Mouse (Mus musculus): Measurements from ENCODE around the gene Pou2f1.

Gene Pou2f1

GRCm38 (mm10) chr1:165969001-165969690, 33.3 kb downstream of the Pou2f1 start:
- in situ Hi-C loops (cut with MboI; ENCODE audit: unreplicated experiment in 2 of 2): loop anchor here in 1 of 2 experiments (5.0 kb wide), 3 partner anchors 117 to 187 kb away; no protein-coding TSS in a partner anchor

GRCm38 (mm10) chr1:165967027-165967654, 35.3 kb downstream of the Pou2f1 start:
- in situ Hi-C loops (cut with MboI; ENCODE audit: unreplicated experiment in 2 of 2): loop anchor here in 1 of 2 experiments (5.0 kb wide), 3 partner anchors 115 to 185 kb away; no protein-coding TSS in a partner anchor

DNA sequence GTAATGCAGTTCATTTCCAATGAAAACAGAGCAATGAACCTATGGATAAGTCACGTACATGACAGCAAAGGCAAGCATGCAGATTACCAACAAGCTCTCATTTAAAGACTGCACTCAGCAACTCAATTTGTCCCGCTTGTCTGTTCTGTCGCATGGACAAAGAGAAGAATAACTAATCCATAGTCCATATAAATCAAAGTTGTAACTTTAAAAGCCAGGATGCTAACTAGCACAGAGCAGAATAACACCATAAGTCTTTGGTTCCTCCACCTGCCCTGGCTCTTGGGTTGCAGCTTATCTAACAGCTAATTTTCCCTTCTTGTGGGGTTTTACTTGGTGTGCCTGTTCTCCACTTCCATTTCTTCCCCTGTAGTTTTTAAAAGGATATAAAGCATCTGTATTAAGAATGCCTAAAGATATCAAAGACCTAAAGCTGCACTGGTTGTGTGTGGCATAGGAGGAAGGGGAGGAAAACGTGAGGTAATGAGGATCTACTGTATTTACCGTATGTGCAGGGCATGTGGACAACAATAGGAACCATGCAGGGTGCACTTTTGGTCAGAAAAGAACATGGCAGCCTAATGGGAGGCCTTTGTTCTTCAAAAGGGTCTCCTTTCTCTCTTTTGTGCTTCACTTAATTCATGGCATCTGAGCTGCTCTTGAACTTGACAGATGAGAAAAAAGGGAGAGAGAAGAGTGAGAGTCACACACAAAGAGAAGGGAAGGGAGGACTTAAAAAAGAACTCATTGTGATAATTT, 36.1 kb downstream of the Pou2f1 start:
- in situ Hi-C loops (cut with MboI; ENCODE audit: unreplicated experiment in 2 of 2): loop anchor here in 1 of 2 experiments (5.0 kb wide), 3 partner anchors 114 to 186 kb away; no protein-coding TSS in a partner anchor

DNA sequence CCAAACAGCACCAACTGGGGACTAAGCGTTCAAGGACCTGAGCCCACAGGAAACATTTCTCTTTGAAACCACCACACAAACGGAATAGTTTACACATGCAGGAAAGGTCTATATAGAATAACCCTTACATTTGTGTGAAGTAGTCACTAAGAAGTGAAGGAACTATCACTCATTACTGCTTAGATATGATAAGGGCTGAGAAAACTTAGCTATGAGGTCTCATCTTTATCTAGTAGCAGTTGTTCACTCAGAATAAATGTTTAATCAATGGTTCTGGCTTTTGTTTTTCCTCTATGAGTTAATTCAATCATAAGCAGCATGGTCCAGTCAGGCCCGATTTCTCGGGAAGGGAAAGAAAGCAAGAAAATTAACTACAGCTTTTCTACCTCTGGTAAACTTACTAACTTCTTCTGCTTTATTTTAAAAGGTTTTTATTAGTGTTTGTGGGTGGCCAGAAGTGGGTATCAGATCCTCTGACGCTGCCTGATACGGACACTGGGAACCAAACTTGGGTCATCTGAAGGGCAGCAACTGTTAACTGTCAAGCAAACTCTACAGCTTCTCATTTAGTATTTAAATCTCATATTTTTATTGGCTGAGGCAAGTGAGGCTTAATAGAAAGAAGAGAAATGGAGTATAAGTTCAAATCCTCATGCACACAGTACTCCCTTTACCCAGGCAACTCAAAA, 40.7 kb downstream of the Pou2f1 start:
- in situ Hi-C loops (cut with MboI; ENCODE audit: unreplicated experiment in 2 of 2): loop anchor here in 1 of 2 experiments (5.0 kb wide), 1 partner anchor 195 kb away; no protein-coding TSS in a partner anchor

DNA sequence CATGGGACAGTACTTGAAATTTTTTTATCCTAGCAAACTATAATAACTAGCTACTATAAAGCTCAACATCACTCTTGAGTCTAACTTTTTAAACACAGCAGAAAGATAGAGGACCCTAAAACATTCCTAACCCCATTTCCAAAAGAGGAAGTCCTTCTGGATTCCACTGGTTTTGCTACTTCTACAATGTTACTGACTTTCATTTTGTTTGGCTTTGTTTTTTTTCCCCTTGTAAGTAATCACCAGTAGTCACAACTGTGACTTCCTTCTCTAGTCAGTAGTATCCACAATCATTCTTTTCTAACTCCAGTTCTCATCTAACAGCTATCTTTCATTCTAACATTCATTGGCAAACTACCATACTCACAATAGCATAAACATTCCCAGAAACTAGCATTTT, 44.3 kb downstream of the Pou2f1 start:
- in situ Hi-C loops (cut with MboI; ENCODE audit: unreplicated experiment in 2 of 2): loop anchor here in 1 of 2 experiments (5.0 kb wide), 1 partner anchor 181 kb away; no protein-coding TSS in a partner anchor

DNA sequence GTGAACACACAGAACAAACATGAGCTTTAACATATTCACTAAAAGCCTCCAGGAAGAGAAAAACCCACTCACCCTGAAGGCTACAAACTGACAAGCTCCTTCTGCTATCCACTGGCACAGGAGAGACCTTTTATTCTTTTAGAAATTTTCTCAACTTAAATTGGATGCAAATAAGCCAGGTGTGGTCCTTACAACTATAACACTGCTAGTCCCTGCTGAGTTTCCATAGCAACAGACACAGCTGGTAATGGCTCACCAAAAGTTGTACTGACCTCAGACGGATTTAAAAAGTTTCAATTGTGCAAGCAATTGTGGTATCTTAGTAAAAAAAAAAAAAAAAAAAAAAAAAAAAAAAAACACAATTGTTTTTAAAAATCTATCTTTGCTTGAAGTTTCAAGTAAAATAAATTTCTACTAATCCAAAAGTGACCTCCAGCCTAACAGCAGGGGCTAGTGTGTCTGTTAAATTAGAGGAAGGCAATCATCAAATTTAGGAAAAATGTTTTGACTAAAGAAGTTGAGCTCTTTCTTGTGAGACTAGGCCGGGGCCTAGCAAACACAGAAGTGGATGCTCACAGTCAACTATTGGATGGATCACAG, 54.2 kb downstream of the Pou2f1 start:
- in situ Hi-C loops (cut with MboI; ENCODE audit: unreplicated experiment in 2 of 2): no loop called here

DNA sequence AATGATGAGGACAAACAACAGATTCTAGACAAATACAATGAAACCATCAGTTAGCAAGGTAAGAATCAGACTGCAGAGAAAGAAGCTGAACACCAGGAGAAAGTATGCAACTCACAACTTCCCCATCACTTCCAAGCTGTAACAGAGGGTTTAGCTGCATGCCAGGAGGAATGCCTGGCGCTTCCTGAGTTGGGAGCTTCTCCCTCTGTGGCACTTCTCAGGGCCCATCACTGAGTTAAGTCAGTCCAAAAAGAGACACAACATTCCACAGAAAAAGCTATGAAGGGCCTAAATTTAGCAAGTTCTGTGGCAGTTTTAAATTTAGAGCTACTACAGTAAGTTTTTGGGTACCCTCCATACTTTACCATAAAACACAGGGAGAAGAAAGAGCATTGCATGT, 59.2 kb downstream of the Pou2f1 start:
- in situ Hi-C loops (cut with MboI; ENCODE audit: unreplicated experiment in 2 of 2): no loop called here

- in situ Hi-C loops (cut with MboI; ENCODE audit: unreplicated experiment in 2 of 2): loop anchor here in 1 of 2 experiments (5.0 kb wide), 1 partner anchor 52 kb away; no protein-coding TSS in a partner anchor
Measured at GRCm38 (mm10) chr1:165935466-165935818, 67.0 kb downstream of the Pou2f1 start.

DNA sequence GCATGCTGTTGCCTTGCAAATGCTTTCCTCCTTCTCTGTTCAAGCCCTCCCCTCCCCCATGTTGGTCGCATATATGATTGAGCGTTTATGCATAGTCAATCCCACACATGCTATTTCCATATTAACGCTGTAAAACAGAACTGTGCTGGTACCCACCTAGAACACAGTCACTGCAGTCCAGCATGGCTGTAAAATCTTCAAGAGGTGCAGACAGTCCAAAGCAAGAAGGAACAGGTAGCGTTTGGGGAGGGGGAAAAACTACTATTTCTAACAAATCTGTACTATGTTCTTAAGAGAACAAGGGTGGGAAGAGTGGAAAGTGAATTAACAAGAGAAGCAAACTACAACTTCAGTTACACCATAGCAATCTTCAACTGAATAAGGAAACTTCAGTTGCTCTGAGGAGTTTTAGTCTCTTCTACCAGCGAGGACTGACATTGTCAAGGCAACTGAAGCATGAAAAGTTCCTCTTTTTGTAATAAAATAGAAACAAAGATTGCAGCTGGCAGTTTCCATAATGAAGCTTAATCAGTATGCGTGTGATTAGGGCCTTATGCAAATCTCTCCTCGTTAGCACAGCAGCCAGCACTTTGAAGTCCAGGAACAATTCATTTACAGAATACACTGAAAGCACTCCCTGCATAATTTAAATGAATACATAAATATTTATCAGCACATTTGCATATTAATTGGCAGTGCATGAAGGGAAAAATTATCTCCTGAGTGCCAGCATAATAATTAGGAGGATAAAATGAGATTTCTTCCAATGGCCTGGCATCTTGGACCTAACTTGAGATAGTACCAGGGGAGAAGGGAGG, 67.6 kb downstream of the Pou2f1 start:
- in situ Hi-C loops (cut with MboI; ENCODE audit: unreplicated experiment in 2 of 2): loop anchor here in 1 of 2 experiments (5.0 kb wide), 1 partner anchor 52 kb away; no protein-coding TSS in a partner anchor

DNA sequence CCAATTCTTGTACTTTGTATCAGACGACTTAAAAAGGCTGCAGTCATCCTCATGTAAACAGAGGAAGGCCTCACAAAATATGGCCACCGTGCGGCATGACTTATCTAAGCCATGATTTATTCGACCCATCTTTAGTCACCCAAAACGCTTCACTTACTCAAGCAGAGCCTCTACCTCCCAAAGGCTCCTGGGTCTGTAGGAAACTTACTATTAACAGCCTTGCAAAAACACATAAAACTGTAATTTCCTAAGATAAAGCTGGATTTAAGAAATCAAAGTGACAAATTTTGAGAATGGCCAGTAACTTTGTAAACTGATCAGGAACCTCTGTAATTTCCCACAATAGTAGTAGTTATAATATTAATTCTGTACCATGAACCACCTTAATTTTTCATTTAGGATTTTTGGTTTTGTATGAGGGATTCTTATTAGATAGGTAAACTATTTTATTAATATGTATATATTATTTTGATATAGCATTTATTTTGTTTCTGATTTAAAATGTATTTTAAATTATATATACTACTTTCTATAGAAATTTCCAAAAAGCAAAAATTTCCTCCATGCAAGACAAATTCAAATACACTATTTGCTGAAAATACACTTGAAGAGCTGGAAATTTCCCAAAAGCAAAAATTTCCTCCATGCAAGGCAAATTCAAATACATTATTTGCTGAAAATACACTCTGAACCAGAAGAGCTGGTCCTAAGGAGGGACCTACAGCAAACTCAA, 68.4 kb downstream of the Pou2f1 start:
- in situ Hi-C loops (cut with MboI; ENCODE audit: unreplicated experiment in 2 of 2): no loop called here

GRCm38 (mm10) chr1:165932842-165933241, 69.6 kb downstream of the Pou2f1 start:
- in situ Hi-C loops (cut with MboI; ENCODE audit: unreplicated experiment in 2 of 2): no loop called here

GRCm38 (mm10) chr1:165930510-165930909, 72.0 kb downstream of the Pou2f1 start:
- in situ Hi-C loops (cut with MboI; ENCODE audit: unreplicated experiment in 2 of 2): no loop called here

DNA sequence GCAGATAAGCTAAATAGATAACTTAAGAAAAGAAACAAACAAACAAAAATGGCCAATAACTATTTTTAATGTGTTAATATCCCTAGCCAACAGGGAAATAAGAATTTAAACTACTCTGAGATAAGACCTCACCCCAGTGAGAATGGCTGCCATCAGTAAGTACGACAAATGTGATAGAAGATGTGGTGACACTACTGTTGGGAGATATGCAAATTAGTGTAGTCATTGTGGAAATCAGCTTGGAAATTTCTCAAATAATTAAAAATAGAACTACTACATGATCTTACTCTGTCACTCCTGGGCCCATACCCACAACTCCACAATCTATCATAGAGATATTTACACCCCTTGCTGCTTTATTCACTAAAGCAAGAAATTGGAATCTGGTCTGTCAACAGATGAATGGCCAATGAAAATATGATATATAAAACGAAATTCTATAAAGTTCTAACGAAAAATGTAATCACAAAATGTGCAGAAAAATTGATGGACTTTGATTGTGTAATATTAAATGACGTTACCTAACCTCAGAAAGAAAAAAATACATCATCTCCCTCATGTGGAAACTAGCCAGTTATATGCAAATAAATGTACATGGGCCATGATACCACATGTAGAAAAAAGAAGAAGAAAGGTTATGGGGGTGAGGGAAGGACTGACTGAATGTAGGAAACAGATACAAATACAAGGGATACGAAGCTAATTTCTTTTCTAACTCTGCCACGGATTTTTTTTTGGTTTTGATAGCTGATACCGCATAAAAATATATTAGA, 74.8 kb downstream of the Pou2f1 start:
- in situ Hi-C loops (cut with MboI; ENCODE audit: unreplicated experiment in 2 of 2): no loop called here

- in situ Hi-C loops (cut with MboI; ENCODE audit: unreplicated experiment in 2 of 2): no loop called here
Measured at GRCm38 (mm10) chr1:165925207-165925606, 77.3 kb downstream of the Pou2f1 start.

- in situ Hi-C loops (cut with MboI; ENCODE audit: unreplicated experiment in 2 of 2): loop anchor here in 1 of 2 experiments (5.0 kb wide), 1 partner anchor 40 kb away; no protein-coding TSS in a partner anchor
Measured at GRCm38 (mm10) chr1:165922488-165922887, 80.0 kb downstream of the Pou2f1 start.

DNA sequence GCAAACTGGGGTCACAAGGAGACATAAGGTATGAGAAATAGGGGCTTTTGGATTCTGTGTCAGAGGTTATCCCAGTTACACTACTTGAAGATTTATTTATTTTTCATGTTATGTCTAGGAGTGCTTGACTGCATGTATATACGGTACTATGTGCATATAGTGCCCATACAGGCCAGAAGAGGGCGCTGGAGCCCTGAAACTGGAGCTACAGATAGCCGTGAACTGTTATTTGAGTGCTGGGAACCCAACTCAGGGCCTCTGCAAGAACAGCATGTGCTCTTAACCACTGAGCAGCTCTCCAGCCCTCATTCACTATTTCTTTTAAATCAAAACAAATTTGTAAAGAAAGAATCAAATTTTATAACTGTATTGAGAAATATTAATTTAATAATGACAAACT, 81.5 kb downstream of the Pou2f1 start:
- in situ Hi-C loops (cut with MboI; ENCODE audit: unreplicated experiment in 2 of 2): loop anchor here in 1 of 2 experiments (5.0 kb wide), 1 partner anchor 39 kb away; no protein-coding TSS in a partner anchor

DNA sequence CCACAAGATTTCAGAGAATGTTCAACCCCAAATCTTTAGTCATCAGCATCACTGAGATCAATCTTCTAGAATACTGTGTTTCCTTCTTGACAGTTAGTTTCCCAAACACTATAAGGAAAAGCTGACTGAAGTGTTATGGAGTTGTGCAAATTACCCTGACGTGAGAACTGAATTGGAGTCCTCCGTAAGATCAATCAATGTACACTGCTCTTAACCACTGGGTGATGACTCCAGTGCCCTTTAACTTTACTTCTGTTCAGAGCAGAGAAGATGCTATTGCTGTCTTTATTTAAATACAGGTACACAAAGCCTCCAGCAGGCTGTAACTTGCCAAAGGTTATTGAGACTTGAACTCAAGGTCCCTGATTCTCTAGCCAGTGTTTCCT, 88.1 kb downstream of the Pou2f1 start:
- in situ Hi-C loops (cut with MboI; ENCODE audit: unreplicated experiment in 2 of 2): no loop called here
